Mouse (Mus musculus) mouse trophoblast stem cell (cell line): Measurements from ENCODE around the gene Zmym5.
"Not testable (repeated sequence)": the region's sequence is repeated elsewhere in the genome, so short reads cannot be mapped to it uniquely, and the experiment has no call there.

Source experiments
- in situ Hi-C, 2 experiments: fragments of 300-500 bp; cut with MseI, MboI; formaldehyde crosslinking; loops; 2 replicates in 1 of 2; 3 replicates in 1 of 2; pipeline ENCODE4 v1.15.1; 2025

The Zmym5 gene

GRCm38 (mm10) chr14:56811701-56812339, at the start of gene Zmym5:
Gene Zmym5 (minus strand): TSS chr14:56811716.
- in situ Hi-C loops: loop anchor here in 1 of 2 experiments (10.0 kb wide), 1 partner anchor 73 kb away; the partner anchor contains the start of gene Zmym2

- in situ Hi-C loops: no loop called here
These were observed 38.2 kb upstream of the Zmym5 start for GRCm38 (mm10) chr14:56849681-56850080.

GRCm38 (mm10) chr14:56848322-56848721, 36.8 kb upstream of the Zmym5 start:
- in situ Hi-C loops: no loop called here

- in situ Hi-C loops: no loop called here
These were observed 33.0 kb upstream of the Zmym5 start for GRCm38 (mm10) chr14:56844507-56844906.

GRCm38 (mm10) chr14:56844033-56844432, 32.5 kb upstream of the Zmym5 start:
- in situ Hi-C loops: no loop called here

GRCm38 (mm10) chr14:56834576-56834975, 23.1 kb upstream of the Zmym5 start:
- in situ Hi-C loops: not testable (repeated sequence)

- in situ Hi-C loops: not testable (repeated sequence)
These were observed 21.7 kb upstream of the Zmym5 start for GRCm38 (mm10) chr14:56833211-56833610.

- in situ Hi-C loops: no loop called here
These were observed 21.1 kb upstream of the Zmym5 start for GRCm38 (mm10) chr14:56832563-56833113.

- in situ Hi-C loops: no loop called here
These were observed 20.6 kb upstream of the Zmym5 start for GRCm38 (mm10) chr14:56832147-56832546.

GRCm38 (mm10) chr14:56830491-56831045, 19.1 kb upstream of the Zmym5 start:
- in situ Hi-C loops: no loop called here

- in situ Hi-C loops: no loop called here
These were observed 13.0 kb upstream of the Zmym5 start for GRCm38 (mm10) chr14:56824562-56824961.

GRCm38 (mm10) chr14:56817616-56818015, 6.1 kb upstream of the Zmym5 start:
- in situ Hi-C loops: loop anchor here in 1 of 2 experiments (10.0 kb wide), 1 partner anchor 67 kb away; the partner anchor contains the start of gene Zmym2

- in situ Hi-C loops: loop anchor here in 1 of 2 experiments (10.0 kb wide), 1 partner anchor 68 kb away; the partner anchor contains the start of gene Zmym2
These were observed 5.6 kb upstream of the Zmym5 start for GRCm38 (mm10) chr14:56817131-56817530.

GRCm38 (mm10) chr14:56816541-56816940, 5.0 kb upstream of the Zmym5 start:
- in situ Hi-C loops: loop anchor here in 1 of 2 experiments (10.0 kb wide), 1 partner anchor 68 kb away; the partner anchor contains the start of gene Zmym2

GRCm38 (mm10) chr14:56812520-56813036, 1.1 kb upstream of the Zmym5 start:
- in situ Hi-C loops: loop anchor here in 1 of 2 experiments (10.0 kb wide), 1 partner anchor 72 kb away; the partner anchor contains the start of gene Zmym2

GRCm38 (mm10) chr14:56810781-56811690, 480 bp downstream of the Zmym5 start:
- in situ Hi-C loops: loop anchor here in 1 of 2 experiments (10.0 kb wide), 1 partner anchor 74 kb away; the partner anchor contains the start of gene Zmym2

- in situ Hi-C loops: no loop called here
These were observed 18.3 kb downstream of the Zmym5 start for GRCm38 (mm10) chr14:56793243-56793642.

GRCm38 (mm10) chr14:56784575-56784974, 26.9 kb downstream of the Zmym5 start:
- in situ Hi-C loops: no loop called here

- in situ Hi-C loops: no loop called here
These were observed 32.6 kb downstream of the Zmym5 start for GRCm38 (mm10) chr14:56778933-56779300.

- in situ Hi-C loops: no loop called here
These were observed 33.1 kb downstream of the Zmym5 start, which contains the start of gene Pspc1 for GRCm38 (mm10) chr14:56778200-56778932. Gene Pspc1 (minus strand): TSS chr14:56778316.
